Mouse (Mus musculus) brain, embryonic 14.5 days (tissue): ENCODE results near the gene Snrpd3.

Experiments used
- CTCF ChIP-seq: fragments of 200-500 bp; IDR thresholded peaks from 2 replicates; pipeline ENCODE4 v1.5.1; 2012; ENCODE audit warnings: inconsistent platforms, mild to moderate bottlenecking, moderate library complexity, borderline replicate concordance; ENCODE audit not compliant: insufficient read depth, insufficient read length; ENCODE audit errors: extremely low read depth
- POLR2A ChIP-seq: fragments of 200-500 bp; IDR thresholded peaks from 2 replicates; pipeline ENCODE4 v1.6.1; 2012; ENCODE audit warnings: mild to moderate bottlenecking, inconsistent platforms, borderline replicate concordance; ENCODE audit not compliant: poor library complexity, insufficient read depth, insufficient read length, severe bottlenecking; ENCODE audit errors: extremely low read depth

DNA sequence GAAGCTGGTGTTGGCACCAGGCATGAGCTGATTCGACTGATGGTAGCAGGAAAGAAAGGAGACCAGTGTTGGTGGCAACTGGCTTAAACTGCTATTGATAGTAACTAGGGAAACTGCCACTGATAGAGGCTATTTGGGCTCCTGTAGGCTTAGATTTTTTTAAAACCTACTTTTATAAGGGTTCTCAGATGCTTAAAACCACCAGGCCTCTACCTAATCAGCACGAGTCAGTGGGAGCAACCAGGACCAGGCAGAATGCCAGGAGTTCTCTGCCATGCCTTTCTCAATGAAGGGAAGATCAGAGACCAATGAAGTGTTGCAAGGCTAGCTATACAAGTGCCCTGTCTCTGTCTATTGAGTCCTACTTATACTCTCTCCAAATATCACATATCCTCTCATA lies 27.8 kb upstream of the Snrpd3 start:
- TF ChIP-seq CTCF (no peak), POLR2A (no peak)
